Mouse (Mus musculus) liver, embryonic 16.5 days (tissue): ENCODE measurements around the gene Tle4. TPM values are rescaled to one million over a fixed set of nuclear protein-coding genes. Genes with fewer than 3 reads are reported as not detected.

Experiments
- ATAC-seq: fragments of 200-750 bp; cut with Nextera tagmentation; 2 replicates; pipeline ENCODE4 v1.8.0; 2017; ENCODE audit warnings: low read depth, mild to moderate bottlenecking, moderate number of reproducible peaks, moderate library complexity
- H3K27ac ChIP-seq: fragments of 300-500 bp; sonication (generic); 2 replicates; pipeline ENCODE4 v1.5.1; 2014; ENCODE audit warnings: mild to moderate bottlenecking, low read length
- H3K27me3 ChIP-seq: fragments of 300-500 bp; sonication (generic); 2 replicates; pipeline ENCODE4 v1.6.1; 2014; ENCODE audit warnings: low read depth, low read length, mixed read lengths; ENCODE audit not compliant: control insufficient read depth, insufficient read depth
- H3K36me3 ChIP-seq: fragments of 300-500 bp; sonication (generic); 2 replicates; pipeline ENCODE4 v1.6.1; 2014; ENCODE audit warnings: mild to moderate bottlenecking; ENCODE audit not compliant: control insufficient read depth, insufficient read depth
- H3K4me1 ChIP-seq: fragments of 300-500 bp; sonication (generic); 2 replicates; pipeline ENCODE4 v1.6.1; 2014; ENCODE audit warnings: low read depth, low read length, mixed read lengths; ENCODE audit not compliant: control insufficient read depth
- H3K4me2 ChIP-seq: fragments of 300-500 bp; sonication (generic); 2 replicates; pipeline ENCODE4 v1.6.1; 2014; ENCODE audit warnings: low read depth, low read length, mixed read lengths
- H3K4me3 ChIP-seq: fragments of 300-500 bp; sonication (generic); 2 replicates; pipeline ENCODE4 v1.5.1; 2014; ENCODE audit warnings: low read depth, mild to moderate bottlenecking, low read length
- H3K9ac ChIP-seq: fragments of 300-500 bp; sonication (generic); 2 replicates; pipeline ENCODE4 v1.6.1; 2014; ENCODE audit warnings: low read depth, low read length
- H3K9me3 ChIP-seq: fragments of 300-500 bp; sonication (generic); replicated peaks from 2 replicates; pipeline ENCODE4 v1.6.1; 2016; ENCODE audit warnings: low read length; ENCODE audit not compliant: control insufficient read depth
- WGBS: fragments of 180-500 bp; shearing (Covaris S2); extraction: QIAGEN DNeasy Blood & Tissue Kit; methylation state at CpG from one replicate; pipeline ENCODE4 v1.1.7; 2014; ENCODE audit not compliant: insufficient replicate concordance; 5-methylcytosine and 5-hydroxymethylcytosine counted together
- polyA plus RNA-seq: library from polyadenylated mRNA; unstranded; fragments of >200 nt; fragmentation: Nextera tagmentation; extraction: Ambion mirVana; gene quantifications from 2 replicates; pipeline ENCODE4 v1.2.1, GENCODE M21; 2015

The Tle4 gene
- polyA plus RNA-seq, 1 experiment from 2014 or later, result 2.9 TPM

- WGBS, result 51% methylated on average over 5 of the region's 5 CpGs
- H3K36me3 ChIP-seq, result no peaks in the 10 kb centered on the region
- H3K9me3 ChIP-seq, result no peaks in the 10 kb centered on the region
- H3K27me3 ChIP-seq, result no peaks in the 10 kb centered on the region
- H3K4me1 ChIP-seq, result no peaks in the 10 kb centered on the region; the same call in 1 of the 2 replicates
- H3K4me2 ChIP-seq, result no peak overlapping the region
- ATAC-seq, result no peak
- no peak overlapping the region for H3K27ac ChIP-seq
- no peak overlapping the region for H3K9ac ChIP-seq
- H3K4me3 ChIP-seq, result no peak overlapping the region
Observed at GRCm38 (mm10) chr19:14421691-14422090, 176.2 kb downstream of the Tle4 start.

- Histone ChIP-seq H3K4me3 (no peak overlapping the region), H3K36me3 (no peaks in the 10 kb centered on the region), H3K9me3 (no peaks in the 10 kb centered on the region), H3K4me1 (no peaks in the 10 kb centered on the region; the same call in 1 of the 2 replicates), H3K9ac (no peak overlapping the region), H3K4me2 (no peak overlapping the region), H3K27ac (no peak overlapping the region), H3K27me3 (no peaks in the 10 kb centered on the region)
- WGBS, result 27% methylated on average over 5 of the region's 5 CpGs
- ATAC-seq, result 0 out of 2 replicates have a peak, but pooled peaks have one; percentile 27
Observed at GRCm38 (mm10) chr19:14419886-14420285, 178.0 kb downstream of the Tle4 start.

GRCm38 (mm10) chr19:14416845-14417244 lies 181.0 kb downstream of the Tle4 start:
- WGBS, result 41% methylated on average over 5 of the region's 5 CpGs
- H3K27ac ChIP-seq, result no peak overlapping the region
- H3K36me3 ChIP-seq, result no peaks in the 10 kb centered on the region
- no peaks in the 10 kb centered on the region for H3K9me3 ChIP-seq
- no peak overlapping the region for H3K4me2 ChIP-seq
- H3K27me3 ChIP-seq, result no peaks in the 10 kb centered on the region
- no peak for ATAC-seq
- no peak overlapping the region for H3K4me3 ChIP-seq
- H3K9ac ChIP-seq, result no peak overlapping the region
- no peaks in the 10 kb centered on the region; the same call in 1 of the 2 replicates for H3K4me1 ChIP-seq

- Histone ChIP-seq H3K27me3 (no peaks in the 10 kb centered on the region), H3K4me3 (no peak overlapping the region), H3K9ac (no peak overlapping the region), H3K4me2 (no peak overlapping the region), H3K27ac (no peak overlapping the region), H3K36me3 (no peaks in the 10 kb centered on the region), H3K4me1 (no peaks in the 10 kb centered on the region; the same call in 1 of the 2 replicates), H3K9me3 (no peaks in the 10 kb centered on the region)
- 57% methylated on average over 6 of the region's 6 CpGs for WGBS
- no peak for ATAC-seq
Observed at GRCm38 (mm10) chr19:14415996-14416395, 181.9 kb downstream of the Tle4 start.

GRCm38 (mm10) chr19:14414957-14415356 lies 182.9 kb downstream of the Tle4 start:
- 20% methylated on average over 4 of the region's 4 CpGs for WGBS
- Histone ChIP-seq H3K4me2 (no peak overlapping the region), H3K9ac (no peak overlapping the region), H3K36me3 (no peaks in the 10 kb centered on the region), H3K4me1 (no peaks in the 10 kb centered on the region; the same call in 1 of the 2 replicates), H3K4me3 (no peak overlapping the region), H3K27ac (no peak overlapping the region), H3K27me3 (no peaks in the 10 kb centered on the region), H3K9me3 (no peaks in the 10 kb centered on the region)
- ATAC-seq, result no peak

GRCm38 (mm10) chr19:14406603-14407002 lies 191.2 kb downstream of the Tle4 start:
- H3K9ac ChIP-seq, result no peak overlapping the region
- no peaks in the 10 kb centered on the region for H3K9me3 ChIP-seq
- H3K27ac ChIP-seq, result no peak overlapping the region
- H3K36me3 ChIP-seq, result no peaks in the 10 kb centered on the region
- H3K4me2 ChIP-seq, result no peak overlapping the region
- no peak overlapping the region for H3K4me3 ChIP-seq
- 41% methylated on average over 10 of the region's 10 CpGs for WGBS
- no peaks in the 10 kb centered on the region for H3K27me3 ChIP-seq
- no peak for ATAC-seq
- H3K4me1 ChIP-seq, result no peaks in the 10 kb centered on the region
